Mouse (Mus musculus): Measurements from ENCODE around the gene Gm49321.

- TF ChIP-seq HCFC1 (IDR thresholded peaks at IDR 0.05; ENCODE audit: low read depth, low read length): no peak
- TF ChIP-seq CTCF (IDR thresholded peaks at IDR 0.05 in 2 of 3, conservative IDR thresholded peaks at IDR 0.05 in 1 of 3; ENCODE audit: control insufficient read depth in 1 of 3, insufficient read depth in 1 of 3, low read depth in 2 of 3, low read length in 3 of 3, poor library complexity in 1 of 3, severe bottlenecking in 1 of 3): no peak
- no peak for TF ChIP-seq BHLHE40 (IDR thresholded peaks at IDR 0.05; ENCODE audit: borderline replicate concordance, low read depth, low read length)
- no peak for TF ChIP-seq MXI1 (IDR thresholded peaks at IDR 0.05; ENCODE audit: low read depth, low read length)
- no peak for TF ChIP-seq POLR2A (IDR thresholded peaks at IDR 0.05; ENCODE audit: control insufficient read depth in 1 of 2, insufficient read depth in 1 of 2, low read depth in 1 of 2, low read length in 2 of 2, poor library complexity in 1 of 2)
- no peak for TF ChIP-seq MYC (IDR thresholded peaks at IDR 0.05; ENCODE audit: low read depth, low read length)
- no peak for TF ChIP-seq KAT2A (conservative IDR thresholded peaks at IDR 0.05; ENCODE audit: low read depth, low read length)
- no peak for TF ChIP-seq GATA1 (IDR thresholded peaks at IDR 0.05; ENCODE audit: low read depth, low read length)
- no peak for TF ChIP-seq ETS1 (IDR thresholded peaks at IDR 0.05; ENCODE audit: low read depth, low read length)
Observed at GRCm38 (mm10) chr12:73978144-73978543, 40.7 kb downstream of the Gm49321 start.

Measured in MEL (cell line).